Mouse (Mus musculus) lung, postnatal 0 days (tissue): Measurements from ENCODE around the gene Rundc3a. TPM values are rescaled to one million over a fixed set of nuclear protein-coding genes. Genes with fewer than 3 reads are reported as not detected.

Experiments
- ATAC-seq: fragments of 200-750 bp; cut with Nextera tagmentation; 2 replicates; pipeline ENCODE4 v1.8.0; 2017; ENCODE audit warnings: moderate library complexity
- DNase-seq: peaks from one replicate; pipeline ENCODE4 v3.0.0-alpha.2; 2016; ENCODE audit warnings: low spot score
- H3K27ac ChIP-seq: fragments of 300-500 bp; sonication (generic); 2 replicates; pipeline ENCODE4 v1.5.1; 2014; ENCODE audit warnings: antibody characterized with exemption, mild to moderate bottlenecking, low read length, mixed read lengths
- H3K27me3 ChIP-seq: fragments of 300-500 bp; sonication (generic); replicated peaks from 2 replicates; pipeline ENCODE4 v1.6.1; 2014; ENCODE audit warnings: low read length, mixed read lengths; ENCODE audit not compliant: insufficient read depth
- H3K36me3 ChIP-seq: fragments of 300-500 bp; sonication (generic); 2 replicates; pipeline ENCODE4 v1.6.1; 2014; ENCODE audit warnings: low read length, mixed read lengths; ENCODE audit not compliant: insufficient read depth
- H3K4me1 ChIP-seq: fragments of 300-500 bp; sonication (generic); 2 replicates; pipeline ENCODE4 v1.6.1; 2014; ENCODE audit warnings: antibody characterized with exemption, low read depth, low read length, mixed read lengths; ENCODE audit not compliant: insufficient read depth
- H3K4me2 ChIP-seq: fragments of 300-500 bp; sonication (generic); replicated peaks from 2 replicates; pipeline ENCODE4 v1.6.1; 2014; ENCODE audit warnings: low read depth, mild to moderate bottlenecking, low read length, moderate library complexity, mixed read lengths
- H3K4me3 ChIP-seq: fragments of 300-500 bp; sonication (generic); 2 replicates; pipeline ENCODE4 v1.5.1; 2014; ENCODE audit warnings: low read depth, low read length
- H3K9ac ChIP-seq: fragments of 300-500 bp; sonication (generic); replicated peaks from 2 replicates; pipeline ENCODE4 v1.6.1; 2014; ENCODE audit warnings: low read depth, mild to moderate bottlenecking
- H3K9me3 ChIP-seq: fragments of 300-500 bp; sonication (generic); 2 replicates; pipeline ENCODE4 v1.6.1; 2016; ENCODE audit warnings: low read length, mixed read lengths
- CTCF ChIP-seq: IDR thresholded peaks from 2 replicates; pipeline ENCODE4 v1.5.1; 2016; ENCODE audit warnings: antibody characterized with exemption, mild to moderate bottlenecking
- EP300 ChIP-seq: IDR thresholded peaks from 2 replicates; pipeline ENCODE4 v1.6.1; 2016; ENCODE audit warnings: antibody characterized with exemption, mild to moderate bottlenecking, control low read depth
- WGBS: fragments of 180-500 bp; shearing (Covaris S2); extraction: QIAGEN DNeasy Blood & Tissue Kit; methylation state at CpG from one replicate; pipeline ENCODE4 v1.1.7; 2014; 5-methylcytosine and 5-hydroxymethylcytosine counted together
- polyA plus RNA-seq: library from polyadenylated mRNA; unstranded; fragments of >200 nt; fragmentation: Nextera tagmentation; extraction: Ambion mirVana; gene quantifications from 2 replicates; pipeline ENCODE4 v1.2.1, GENCODE M21; 2015

The Rundc3a gene
- polyA plus RNA-seq, 1 experiment from 2014 or later: 1.7 TPM

DNA sequence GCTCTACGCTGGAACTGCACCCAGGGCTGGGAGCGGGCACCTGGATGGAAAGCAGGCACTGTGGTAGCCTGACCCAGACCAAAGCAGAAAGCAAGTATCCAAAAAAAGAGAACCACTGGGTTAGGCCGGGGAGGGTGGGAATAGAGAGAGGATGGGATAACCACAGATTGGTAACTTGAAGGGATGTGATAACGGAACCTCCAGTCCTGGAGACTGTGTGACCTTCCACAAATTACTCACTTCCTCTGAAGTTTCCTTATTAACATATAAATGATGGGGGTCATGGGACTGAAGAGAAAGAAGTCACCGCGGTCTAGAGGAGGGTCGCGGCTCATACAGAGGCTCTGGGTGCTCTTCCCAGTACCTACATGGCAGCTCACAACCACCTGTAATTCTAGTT lies 47.1 kb downstream of the Rundc3a start:
- no peak for ATAC-seq
- no peak overlapping the region for H3K4me2 ChIP-seq
- H3K36me3 ChIP-seq: peaks cover 12% of the 10 kb centered on the region
- DNase-seq: no peak
- WGBS: 87% methylated on average over 8 of the region's 8 CpGs
- no peaks in the 10 kb centered on the region for H3K27me3 ChIP-seq
- no peak overlapping the region for H3K27ac ChIP-seq
- TF ChIP-seq CTCF (no peak), EP300 (no peak)
- 0 out of 2 replicates have a peak, but pooled peaks cover 3% of the 10 kb centered on the region for H3K4me1 ChIP-seq
- H3K9me3 ChIP-seq: no peaks in the 10 kb centered on the region
- H3K4me3 ChIP-seq: no peak overlapping the region
- no peak overlapping the region for H3K9ac ChIP-seq

DNA sequence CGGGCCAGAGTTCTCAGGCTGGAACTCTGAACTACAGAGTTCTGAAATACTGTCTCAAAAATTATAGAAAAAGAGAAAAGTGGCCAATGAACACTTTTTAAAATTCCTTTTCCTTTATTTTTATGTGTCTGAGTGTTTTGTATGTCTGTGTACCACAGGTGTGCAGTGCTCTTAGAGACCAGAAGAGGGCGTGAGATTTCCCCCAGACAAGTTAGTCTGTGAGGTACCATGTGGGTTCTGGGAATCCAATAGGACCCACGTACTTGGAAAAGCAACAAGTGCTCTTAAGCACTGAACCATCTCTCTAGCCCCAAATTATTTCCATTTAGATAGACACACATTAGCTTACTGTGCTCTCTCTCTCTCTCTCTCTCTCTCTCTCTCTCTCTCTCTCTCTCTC lies 48.2 kb downstream of the Rundc3a start:
- Histone ChIP-seq H3K27me3 (no peaks in the 10 kb centered on the region), H3K36me3 (peaks cover 4% of the 10 kb centered on the region; the same call in 1 of the 2 replicates), H3K27ac (no peak overlapping the region), H3K4me3 (no peak overlapping the region), H3K4me2 (no peak overlapping the region), H3K9ac (no peak overlapping the region), H3K4me1 (peaks cover 12% of the 10 kb centered on the region), H3K9me3 (no peaks in the 10 kb centered on the region)
- DNase-seq (no peak), ATAC-seq (no peak)
- 78% methylated on average over 3 of the region's 3 CpGs for WGBS
- TF ChIP-seq CTCF: peak; percentile 49
- no peak for TF ChIP-seq EP300

DNA sequence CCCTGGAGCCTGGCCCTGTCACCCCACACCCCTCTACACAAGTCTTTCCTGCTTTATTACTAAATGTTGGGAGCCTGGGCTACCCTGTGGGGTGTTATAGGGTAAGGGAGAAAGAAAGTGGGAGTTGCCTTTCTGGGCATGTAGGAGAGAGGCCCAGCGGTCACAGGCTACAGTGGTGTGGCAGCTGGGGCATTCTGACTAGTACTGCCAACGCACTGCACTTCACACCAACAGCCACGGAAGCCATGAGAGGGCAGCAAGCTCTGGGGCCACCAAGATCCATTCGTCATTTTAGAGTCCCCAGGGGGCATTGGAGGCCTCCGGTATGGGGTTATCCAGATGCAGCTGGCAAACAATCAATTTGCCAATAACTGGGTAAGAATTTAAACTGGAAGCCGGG lies 48.9 kb downstream of the Rundc3a start:
- no peak for ATAC-seq
- H3K9ac ChIP-seq: no peak overlapping the region
- H3K36me3 ChIP-seq: peaks cover 4% of the 10 kb centered on the region; the same call in 1 of the 2 replicates
- no peak overlapping the region for H3K4me2 ChIP-seq
- no peak overlapping the region for H3K27ac ChIP-seq
- peaks cover 14% of the 10 kb centered on the region for H3K4me1 ChIP-seq
- H3K4me3 ChIP-seq: no peak overlapping the region
- no peak for DNase-seq
- no peaks in the 10 kb centered on the region for H3K9me3 ChIP-seq
- TF ChIP-seq CTCF: no peak
- no peak for TF ChIP-seq EP300
- H3K27me3 ChIP-seq: no peaks in the 10 kb centered on the region
- WGBS: 93% methylated on average over 6 of the region's 6 CpGs

DNA sequence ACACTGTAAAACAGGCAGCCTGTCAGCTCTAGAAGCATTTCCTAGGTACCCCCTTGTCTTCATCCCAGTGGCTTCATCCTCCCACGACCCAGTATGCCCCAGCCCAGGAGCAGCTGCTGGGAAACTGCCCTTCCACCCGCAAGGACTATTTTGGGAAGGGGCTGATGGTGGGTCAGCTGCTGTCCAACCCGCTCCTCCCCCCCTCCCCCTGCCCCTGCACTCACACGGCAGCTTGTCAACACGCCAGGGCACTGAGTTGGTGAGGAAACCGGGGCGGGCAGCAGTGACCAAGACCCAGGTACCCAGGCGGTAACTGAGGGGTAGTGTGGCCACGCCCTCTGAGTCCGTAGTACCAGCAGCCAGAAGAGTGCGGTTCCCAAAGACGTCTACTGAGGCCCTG lies 50.5 kb downstream of the Rundc3a start:
- Histone ChIP-seq H3K9ac (no peak overlapping the region), H3K36me3 (peaks cover 4% of the 10 kb centered on the region; the same call in 1 of the 2 replicates), H3K4me1 (peaks cover 11% of the 10 kb centered on the region), H3K9me3 (no peaks in the 10 kb centered on the region), H3K27ac (no peak overlapping the region), H3K4me2 (no peak overlapping the region), H3K4me3 (no peak overlapping the region), H3K27me3 (no peaks in the 10 kb centered on the region)
- ATAC-seq (no peak), DNase-seq (no peak)
- TF ChIP-seq EP300 (no peak), CTCF (no peak)
- whole genome bisulfite sequencing: 68% methylated on average over 12 of the region's 12 CpGs

DNA sequence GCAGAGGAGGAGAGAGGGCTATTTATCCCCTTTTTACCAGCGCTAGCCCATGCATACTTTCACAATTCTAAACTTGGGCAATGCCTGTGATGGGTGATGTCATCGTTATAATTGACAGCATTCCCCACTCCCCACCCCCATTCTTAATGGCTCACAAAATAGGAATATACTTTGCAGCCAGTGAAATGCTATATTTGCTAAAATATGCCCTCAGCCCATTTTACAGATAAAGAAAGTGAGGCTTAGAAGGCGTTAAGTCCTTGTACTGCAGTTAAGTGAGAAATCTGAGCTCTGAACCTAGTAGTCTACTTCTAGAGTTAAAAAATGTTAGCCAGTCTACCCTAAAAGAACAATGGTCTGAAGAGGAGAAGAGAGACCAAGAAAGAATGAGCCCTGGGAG lies 51.1 kb downstream of the Rundc3a start:
- no peak overlapping the region for H3K4me2 ChIP-seq
- DNase-seq: no peak
- 63% methylated on average over 3 of the region's 3 CpGs for WGBS
- H3K36me3 ChIP-seq: peaks cover 4% of the 10 kb centered on the region; the same call in 1 of the 2 replicates
- H3K4me1 ChIP-seq: peaks cover 11% of the 10 kb centered on the region
- H3K27me3 ChIP-seq: no peaks in the 10 kb centered on the region
- ATAC-seq: no peak
- no peak overlapping the region for H3K27ac ChIP-seq
- H3K9me3 ChIP-seq: no peaks in the 10 kb centered on the region
- no peak overlapping the region for H3K4me3 ChIP-seq
- H3K9ac ChIP-seq: no peak overlapping the region
- TF ChIP-seq CTCF (no peak), EP300 (no peak)

DNA sequence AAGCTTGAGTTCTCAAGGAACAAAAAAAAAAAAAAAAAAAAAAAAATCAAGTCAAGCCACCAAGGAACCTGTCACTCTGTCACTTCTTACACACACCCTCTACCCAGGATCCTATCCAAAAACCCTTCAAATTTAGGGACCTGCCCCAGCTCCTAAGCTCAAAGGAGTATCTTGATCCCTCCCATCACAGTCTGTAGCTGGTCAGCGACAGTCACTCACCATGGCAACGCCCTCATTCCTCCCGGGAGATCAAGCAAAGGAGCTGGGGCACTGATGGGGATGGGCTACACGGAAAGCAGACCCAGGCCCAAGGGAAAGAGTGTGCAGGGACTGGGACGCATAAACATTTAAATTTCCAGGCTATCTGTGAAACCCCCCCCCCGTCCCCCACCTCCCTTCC lies 51.6 kb downstream of the Rundc3a start:
- Histone ChIP-seq H3K4me2 (no peak overlapping the region), H3K9ac (no peak overlapping the region), H3K4me3 (no peak overlapping the region), H3K27ac (no peak overlapping the region; the same call in 1 of the 2 replicates), H3K36me3 (peaks cover 4% of the 10 kb centered on the region; the same call in 1 of the 2 replicates), H3K9me3 (no peaks in the 10 kb centered on the region), H3K4me1 (peaks cover 11% of the 10 kb centered on the region), H3K27me3 (no peaks in the 10 kb centered on the region)
- ATAC-seq (no peak), DNase-seq (no peak)
- whole genome bisulfite sequencing: 21% methylated on average over 6 of the region's 6 CpGs
- TF ChIP-seq CTCF (no peak), EP300 (no peak)
